Mouse (Mus musculus): ENCODE data around the gene U2surp.

U2surp gene

DNA sequence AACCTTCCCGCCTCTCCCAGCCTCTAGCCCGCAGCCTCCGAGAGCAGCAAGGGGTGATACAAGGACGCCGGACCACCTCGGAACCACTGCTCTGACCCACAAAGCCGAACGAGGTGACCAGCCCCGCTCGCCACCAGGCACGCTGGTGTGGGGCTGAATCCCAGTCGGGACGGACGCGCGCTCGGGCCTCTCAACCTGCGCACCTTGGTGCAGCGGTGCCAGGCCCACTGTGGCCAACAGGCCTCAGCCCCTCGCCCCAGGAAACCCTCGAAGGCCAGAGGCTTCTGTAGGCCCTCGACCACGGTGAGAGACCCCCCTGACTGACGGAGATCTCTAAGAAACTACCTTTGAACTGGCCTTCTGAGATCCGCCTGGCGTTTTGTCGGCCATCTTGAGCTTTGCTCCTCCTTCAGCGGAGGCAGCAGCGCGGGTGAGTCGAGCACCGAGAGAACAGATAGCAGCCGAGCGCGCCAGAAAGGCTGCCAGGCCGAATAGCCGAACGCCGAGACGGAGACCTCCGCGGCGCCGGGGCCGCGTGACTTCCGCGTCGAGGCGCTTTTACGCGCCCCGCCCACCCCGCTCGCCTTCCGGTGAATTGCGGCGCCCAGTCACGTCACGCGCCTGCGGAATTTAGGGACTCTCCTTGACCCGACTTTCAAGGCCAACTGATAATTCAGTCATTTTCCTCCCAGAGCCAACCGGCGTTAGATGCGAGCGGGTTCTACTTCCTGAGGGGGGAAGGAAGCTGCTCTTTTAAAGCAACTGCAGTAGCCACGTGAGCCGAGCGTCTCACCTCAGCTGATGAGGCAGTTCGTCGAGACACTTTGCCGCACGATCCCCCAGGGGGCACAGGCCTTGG lies at the start of gene U2surp:
TSS of gene U2surp (minus strand) at position 525 of the 859 bp plus-strand sequence.
- DNase-seq (ENCODE audit: low read depth), result peak; percentile 97

DNA sequence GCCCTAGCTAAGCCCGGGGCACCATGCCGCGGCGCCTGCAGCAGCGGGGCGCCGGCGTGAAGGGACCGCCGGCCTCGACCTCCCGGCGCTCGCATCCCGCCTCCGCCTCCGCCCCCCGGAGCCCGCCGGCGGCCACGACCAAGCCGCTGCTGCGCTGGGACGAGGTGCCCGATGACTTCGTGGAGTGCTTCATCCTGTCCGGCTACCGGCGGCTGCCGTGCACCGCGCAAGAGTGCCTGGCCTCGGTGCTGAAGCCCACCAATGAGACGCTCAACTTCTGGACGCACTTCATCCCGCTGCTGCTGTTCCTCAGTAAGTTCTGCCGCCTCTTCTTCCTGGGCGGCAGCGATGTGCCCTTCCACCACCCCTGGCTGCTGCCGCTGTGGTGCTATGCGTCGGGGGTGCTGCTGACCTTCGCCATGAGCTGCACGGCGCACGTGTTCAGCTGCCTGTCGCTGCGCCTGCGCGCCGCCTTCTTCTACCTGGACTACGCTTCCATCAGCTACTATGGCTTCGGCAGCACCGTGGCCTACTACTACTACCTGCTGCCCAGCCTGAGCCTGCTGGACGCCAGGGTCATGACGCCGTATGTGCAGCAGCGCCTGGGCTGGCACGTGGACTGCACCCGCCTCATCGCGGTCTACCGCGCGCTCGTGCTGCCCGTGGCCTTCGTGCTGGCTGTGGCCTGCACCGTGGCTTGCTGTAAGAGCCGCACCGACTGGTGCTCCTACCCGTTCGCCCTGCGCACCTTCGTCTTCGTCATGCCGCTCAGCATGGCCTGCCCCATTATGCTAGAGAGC lies 48.3 kb upstream of the U2surp start:
- no peak for DNase-seq (ENCODE audit: low read depth)

DNA sequence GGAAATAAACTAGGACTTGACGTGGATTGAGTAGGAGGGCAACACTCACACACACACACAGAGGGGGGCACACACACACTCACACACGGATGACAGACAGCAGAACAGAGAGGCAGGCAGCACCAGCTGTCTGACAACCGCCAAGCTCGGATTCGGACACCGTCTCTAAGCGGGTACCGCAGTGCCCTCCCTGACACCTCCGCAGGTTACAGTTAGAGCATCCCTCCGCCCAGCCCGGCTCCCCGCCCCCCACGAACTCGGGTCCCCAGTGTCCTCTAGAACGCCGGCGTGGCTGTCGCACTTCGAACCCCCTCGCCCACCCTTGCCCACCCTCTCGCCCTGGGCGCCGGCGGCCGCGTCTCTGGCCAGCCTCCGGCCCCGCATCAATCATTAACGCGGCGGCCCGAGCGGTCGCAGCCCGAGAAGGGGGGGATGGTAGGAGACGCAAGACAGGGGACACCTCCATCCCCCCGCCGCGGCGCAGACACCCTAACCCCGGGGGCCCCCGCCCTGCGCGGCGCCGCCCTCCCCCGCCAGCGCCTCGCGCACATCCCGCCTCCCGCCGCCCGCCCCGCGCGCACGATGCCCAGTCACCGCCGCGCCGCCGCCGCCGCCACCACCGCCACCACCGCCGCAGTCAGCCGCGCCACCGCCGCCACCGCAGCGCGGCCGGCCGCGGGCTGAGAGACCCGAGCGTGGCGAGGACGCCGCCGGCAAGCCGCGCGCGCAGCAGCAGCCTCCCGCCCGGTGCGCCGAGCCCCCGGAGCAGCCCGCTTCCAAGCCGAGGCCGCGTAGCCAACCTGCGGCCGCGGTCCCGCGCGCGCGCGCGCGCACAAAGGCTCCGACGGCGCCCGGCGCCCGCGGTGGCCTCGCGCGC lies 47.5 kb upstream of the U2surp start, which contains the start of gene Paqr9:
TSS of gene Paqr9 (plus strand) at position 599 of the 877 bp plus-strand sequence.
- DNase-seq (ENCODE audit: low read depth), result no peak

DNA sequence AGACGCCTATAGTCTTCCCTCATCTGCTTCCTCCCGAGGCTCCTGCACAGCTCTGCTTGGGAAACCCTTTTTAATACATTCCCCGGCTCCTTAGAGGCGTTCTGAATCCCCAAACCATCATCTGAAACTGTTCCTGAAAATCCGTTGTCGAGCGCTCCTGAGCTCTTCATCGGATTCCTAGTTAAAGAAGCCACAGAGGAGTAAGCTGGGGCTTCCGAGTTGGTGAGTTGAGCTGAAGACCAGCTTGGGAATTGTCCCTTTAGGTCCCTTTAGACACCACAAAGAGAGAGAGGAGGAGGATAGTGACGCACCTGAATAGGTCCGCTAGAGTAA lies 46.9 kb upstream of the U2surp start:
- DNase-seq (ENCODE audit: low read depth), result no peak

DNA sequence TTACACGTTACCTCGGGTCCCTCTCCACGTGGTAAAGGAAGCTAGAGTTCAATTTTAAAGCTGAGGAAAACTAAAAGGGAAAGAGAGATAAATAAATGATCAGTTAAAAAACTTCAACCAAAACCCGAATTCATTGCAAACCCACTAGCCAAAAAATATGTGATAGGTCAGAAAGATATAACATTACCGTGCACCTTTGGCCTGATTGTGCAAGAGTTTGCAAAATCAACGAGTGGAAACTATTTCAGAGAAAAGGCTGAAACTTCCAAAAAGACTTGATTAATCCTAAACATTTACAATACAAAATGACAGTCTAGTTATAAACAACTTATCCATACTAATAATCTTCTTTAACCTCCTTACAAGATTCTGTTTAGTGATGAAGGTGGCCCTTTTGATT lies 45.9 kb upstream of the U2surp start:
- no peak for DNase-seq (ENCODE audit: low read depth)

DNA sequence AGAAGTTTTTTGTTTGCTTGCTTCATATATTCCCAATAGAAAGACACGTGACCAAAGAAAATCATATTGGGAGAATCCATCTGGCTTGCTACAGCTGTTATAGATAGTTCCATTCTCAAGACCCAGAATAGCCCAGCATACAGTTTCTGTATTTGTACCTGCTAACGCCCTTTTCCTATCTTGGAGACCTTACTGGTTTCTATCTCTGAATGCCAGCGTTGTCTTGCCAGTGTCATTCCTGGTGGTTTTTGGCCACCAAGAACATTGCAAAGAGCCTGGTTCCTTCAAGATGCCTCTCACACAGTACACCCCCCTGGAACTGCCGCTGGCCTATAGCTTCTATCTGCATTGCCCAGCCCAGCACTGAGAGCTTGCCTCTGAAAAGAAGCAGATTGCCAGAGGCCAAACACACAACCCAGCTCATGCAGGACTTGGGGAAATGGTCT lies 44.3 kb upstream of the U2surp start:
- no peak for DNase-seq (ENCODE audit: low read depth)

DNA sequence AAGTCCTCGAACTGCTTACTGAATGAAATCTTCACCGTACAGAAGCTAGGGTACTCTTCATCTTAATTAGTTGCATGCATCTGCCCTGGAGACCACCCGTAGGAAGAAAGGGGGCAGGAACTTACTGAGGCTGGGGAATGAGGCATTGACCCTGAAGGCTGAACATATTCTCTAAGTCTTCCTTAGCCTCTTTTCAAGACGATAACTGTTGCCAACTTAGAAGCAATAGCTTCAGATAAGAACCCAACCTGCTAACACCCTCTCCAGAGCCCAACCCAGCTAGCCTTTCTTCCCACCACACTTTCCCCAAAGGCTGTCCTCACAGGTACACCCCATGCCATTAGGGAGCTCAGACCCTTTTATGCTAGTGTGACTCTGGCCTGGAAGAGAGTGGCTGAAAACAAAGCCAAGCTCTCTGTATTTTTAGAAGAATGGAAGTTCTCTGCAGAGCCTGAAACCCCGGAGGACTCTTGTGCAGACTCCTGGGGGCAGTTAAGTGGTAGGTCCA lies 43.5 kb upstream of the U2surp start:
- DNase-seq (ENCODE audit: low read depth), result no peak

DNA sequence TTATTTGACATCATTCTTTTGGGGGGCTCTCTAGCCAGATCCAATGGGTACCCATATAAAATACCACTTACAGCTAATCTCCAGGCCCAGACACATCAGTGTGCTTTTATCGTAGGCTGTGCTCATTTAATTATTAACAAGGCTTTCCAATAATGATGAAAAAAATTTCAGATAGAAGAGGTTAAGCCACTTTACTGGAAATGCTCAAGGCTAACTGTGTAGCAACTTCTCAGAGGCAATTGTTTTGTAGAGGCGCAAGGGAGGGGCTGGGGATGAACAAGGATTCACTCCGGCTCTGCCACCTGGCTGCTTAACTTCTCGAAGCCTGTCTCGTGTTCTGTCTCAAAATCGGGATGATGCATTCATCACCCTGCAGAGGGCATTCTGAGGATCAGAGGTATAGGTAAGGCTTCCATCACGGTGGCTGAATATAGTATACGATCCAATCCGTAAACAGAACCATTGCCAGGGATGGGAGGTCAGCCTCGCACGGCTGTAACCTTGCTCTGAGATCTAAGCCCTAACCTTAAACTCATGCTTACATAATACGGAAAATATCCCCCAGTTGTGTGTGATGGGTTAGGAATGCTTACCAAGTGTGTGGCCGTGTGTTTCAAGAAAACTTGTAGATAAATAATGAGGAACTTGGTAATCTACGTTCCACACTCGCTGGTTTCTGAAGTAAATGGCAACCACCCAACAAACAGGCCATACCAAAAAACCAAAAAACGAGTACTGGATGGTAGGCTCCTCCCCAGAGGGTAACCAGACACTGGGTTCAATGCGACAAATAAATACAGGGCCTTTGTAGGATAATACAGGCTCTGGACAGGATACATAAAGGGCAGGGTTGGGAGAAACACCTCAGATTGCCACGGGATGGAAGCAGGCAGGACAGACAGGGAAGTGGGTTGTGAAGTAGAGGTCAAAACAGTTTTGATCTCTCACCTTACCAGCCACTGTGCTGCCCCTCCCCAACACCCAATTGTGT lies 42.7 kb upstream of the U2surp start:
- no peak for DNase-seq (ENCODE audit: low read depth)

DNA sequence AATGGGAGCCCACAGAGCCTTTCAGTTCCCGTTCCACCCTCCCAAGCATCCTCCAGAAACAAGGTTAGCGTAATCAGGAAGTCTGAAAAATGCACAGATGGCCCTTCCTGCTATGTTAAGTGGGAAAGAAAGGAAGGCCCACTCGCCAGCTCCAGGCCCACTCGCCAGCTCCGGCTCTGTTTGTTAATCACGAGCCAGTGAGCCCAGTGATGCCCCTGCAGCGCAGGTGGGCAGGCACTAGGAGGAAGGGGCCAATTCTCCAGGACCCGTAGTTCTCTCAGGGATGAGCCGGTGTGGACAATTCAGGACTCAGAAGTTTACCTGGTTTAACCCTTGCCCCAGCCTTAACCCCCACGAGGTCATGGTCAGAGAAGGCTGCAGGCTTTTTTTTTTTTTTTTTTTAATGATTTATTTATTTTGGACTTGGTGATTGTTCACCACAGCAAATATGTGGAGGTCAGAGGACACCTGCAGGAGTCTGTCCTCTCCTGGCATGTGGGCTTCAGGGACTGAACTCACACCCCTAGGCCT lies 40.4 kb upstream of the U2surp start:
- DNase-seq (ENCODE audit: low read depth), result no peak

DNA sequence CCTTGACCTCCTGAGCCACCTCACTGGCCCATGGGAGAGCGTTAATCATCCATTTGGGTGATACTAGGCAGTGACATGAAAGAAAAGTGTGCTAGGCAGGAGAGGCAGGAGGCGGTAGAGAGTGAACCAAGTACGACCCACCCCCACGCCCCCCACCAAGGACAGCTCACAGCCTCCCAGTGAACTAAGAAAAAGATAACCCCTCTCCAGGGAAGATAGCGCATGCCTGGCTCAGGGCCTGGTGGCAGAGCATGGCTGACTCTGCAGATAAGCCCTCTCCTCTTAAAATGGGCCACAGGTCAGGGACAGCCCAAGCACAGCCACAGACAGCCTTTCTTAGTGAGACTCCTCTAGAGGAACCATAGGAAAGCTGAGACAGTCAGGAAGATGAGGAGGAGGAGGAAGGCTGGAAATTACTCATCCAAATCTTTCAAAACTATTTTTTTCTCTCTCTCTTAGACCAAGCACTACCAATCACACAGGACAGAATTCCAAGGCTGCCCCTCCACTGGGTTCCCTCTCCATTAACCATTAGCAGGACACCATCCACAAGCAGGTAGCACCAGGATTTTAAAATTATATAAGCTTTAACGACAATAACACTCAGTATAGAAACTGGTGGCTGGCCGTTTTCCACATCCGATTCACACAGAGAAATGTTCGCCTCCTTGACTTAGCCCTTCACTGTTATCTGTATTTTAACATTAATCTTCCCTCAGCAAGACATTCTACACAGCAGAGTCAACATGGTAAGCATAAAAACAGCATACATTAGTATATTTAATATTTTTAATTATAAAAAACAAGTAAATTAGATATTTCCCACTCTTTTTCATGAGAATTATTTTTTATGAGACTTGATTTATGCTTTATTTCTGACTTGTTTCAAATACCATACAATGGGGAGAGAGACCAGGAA lies 39.3 kb upstream of the U2surp start:
- no peak for DNase-seq (ENCODE audit: low read depth)

DNA sequence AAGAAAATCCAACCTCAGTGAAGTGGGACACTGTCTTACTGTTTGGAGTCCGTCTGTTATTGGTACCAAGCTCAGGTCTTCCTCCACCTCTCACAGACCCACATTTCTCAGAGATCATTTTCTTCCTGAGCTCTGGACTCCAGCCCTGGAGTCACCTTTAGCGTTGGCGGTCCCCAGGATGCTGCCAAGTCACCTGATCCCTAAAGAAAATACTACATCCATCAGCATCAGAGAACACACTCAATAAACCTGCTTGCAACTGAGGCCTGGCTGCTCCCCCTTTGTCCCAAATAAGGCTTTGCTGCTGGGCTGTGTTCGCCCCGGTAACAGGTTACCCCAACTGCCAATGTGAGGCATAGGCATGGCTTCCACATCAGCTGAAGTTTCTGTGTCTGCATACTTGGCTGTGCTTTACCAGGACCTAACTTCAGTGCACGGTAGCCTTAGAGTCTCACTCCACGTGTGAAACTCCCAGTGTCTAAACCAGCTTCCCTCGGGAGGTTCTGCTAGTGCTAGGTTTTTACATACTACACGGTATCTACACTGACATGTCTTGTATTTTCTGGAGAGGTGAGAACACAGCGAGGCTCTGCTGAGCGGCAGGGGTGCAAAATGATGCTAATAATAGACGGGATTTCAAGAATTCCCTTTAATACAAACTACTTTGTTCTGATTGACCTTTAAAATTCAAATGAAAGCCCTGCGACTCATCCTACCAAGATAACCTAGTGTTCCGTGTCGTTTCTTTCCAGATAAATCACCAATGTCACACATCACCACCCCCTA lies 38.0 kb upstream of the U2surp start:
- no peak for DNase-seq (ENCODE audit: low read depth)

DNA sequence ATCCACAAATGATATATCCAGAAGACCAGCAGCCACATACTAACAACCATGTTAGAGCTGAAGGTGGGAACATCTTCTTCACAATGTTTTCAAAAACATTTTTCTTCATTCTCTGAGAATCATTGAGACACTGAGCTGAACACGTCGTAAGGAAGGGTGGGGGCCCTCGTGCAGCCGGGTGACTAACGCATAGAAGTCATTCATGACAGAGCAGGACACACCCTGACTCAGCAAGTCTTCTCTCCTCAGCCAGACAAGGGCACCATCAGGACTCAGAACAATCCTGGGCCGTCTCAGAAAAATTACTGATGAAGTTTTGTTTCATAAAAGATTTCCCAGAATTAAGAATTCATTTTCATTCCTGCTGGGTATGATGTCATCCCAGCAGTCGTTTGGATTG lies 34.9 kb upstream of the U2surp start:
- no peak for DNase-seq (ENCODE audit: low read depth)

DNA sequence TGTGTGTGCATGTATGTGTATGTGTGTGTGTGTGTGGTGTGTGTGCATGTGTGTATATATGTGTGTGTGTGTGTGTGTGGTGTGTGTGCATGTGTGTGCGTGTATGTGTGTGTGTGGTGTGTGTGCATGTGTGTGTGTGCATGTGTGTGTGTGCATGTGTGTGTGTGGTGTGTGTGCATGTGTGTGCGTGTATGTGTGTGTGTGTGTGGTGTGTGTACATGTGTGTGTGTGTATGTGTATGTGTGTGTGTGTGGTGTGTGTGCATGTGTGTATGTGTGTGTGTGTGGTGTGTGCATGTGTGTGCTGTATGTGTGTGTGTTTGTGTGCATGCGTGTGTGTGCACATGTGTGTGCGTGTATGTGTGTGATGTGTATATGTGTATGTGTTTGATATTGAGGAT lies 32.8 kb upstream of the U2surp start:
- no peak for DNase-seq (ENCODE audit: low read depth)

DNA sequence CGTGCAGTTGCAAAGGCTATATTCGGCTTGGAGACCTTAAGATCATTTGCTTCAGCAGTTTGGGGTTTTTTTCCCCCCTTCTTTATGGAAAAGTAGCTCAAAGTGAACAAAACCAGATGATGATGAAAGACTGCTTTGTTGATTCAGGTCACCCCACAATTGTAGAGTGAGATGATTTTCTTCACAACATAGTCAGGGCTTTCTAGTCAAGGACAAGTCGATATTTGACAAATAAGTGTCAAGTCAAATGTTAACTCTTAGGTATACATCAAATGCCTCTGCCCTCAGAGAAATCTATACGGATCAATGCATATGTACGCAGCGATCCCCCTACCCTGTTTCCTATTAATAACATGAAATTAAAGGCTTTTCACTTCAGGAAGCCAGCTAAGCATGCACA lies 30.7 kb upstream of the U2surp start:
- no peak for DNase-seq (ENCODE audit: low read depth)

DNA sequence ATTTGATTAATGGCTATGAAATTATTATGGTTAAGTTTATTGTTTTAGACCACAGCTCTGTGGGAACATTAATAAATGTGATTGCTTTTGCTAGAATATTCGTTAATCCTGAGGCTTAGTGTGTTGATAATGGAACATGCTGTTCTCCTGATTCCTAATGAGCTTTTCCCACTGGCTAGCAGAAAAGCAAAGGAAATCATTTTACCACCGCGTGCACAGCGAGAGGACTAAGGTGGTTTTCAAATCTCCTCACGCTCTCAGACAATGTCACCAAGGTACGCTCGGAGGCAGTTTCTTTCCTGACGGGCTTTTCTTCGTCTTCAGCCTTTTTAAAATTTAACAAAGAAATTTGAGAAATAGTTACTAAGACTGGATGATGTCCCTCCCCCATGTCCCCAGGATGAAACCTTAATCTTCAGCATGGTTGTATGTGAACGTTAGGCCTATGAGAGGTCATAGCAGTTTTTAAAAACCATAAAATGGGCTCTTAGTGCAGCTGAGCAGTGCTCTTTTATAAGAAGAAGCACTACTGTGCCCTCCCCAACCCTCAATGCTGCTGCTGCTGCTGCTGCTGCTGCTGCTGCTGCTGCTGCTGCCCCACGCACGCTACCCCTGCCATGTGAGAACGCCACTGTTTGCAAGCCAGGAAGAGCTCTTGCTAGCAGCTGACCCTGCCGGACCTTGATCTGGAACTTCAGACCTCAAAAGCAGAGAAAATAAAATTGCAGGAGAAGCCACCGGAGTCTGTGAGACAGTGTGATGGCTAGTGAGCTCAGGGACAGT lies 30.0 kb upstream of the U2surp start:
- DNase-seq (ENCODE audit: low read depth), result no peak

DNA sequence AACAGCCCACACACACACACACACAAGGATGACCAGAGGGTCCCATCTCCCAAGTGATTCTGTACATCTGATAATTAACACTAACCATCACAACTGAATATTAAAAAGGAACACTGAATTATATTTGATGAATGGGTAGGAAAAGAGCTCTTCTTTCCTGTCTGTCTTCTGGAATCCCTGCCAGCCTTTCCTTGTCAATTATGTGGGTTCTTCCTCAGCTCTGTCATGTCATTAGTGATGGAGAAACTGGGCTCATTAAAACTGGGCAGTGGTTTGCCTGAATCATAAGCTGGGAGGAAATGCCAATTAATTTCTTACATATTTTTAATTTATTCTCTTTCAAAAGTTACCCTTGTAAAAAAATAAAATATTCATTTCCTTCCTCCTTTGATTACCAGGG lies 29.4 kb upstream of the U2surp start:
- no peak for DNase-seq (ENCODE audit: low read depth)

DNA sequence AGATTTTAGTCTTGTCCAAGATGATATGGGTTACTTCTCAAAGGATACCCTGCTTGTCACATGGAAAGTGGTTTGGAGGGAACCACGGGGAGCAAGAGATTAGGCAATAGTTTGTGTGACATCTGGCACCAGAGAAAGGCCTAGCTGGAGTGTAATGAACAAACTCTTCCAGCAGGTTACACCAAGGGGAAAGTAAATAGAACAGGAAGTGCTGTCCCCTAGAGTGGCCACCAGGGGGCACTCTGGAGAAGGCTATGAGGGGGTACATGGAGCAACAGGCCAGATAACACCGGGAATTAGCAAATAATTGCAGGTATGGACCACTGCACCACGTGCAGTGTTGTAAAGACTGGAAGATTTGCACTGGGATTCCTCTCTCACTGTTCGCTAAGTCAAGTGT lies 28.7 kb upstream of the U2surp start:
- DNase-seq (ENCODE audit: low read depth), result peak; percentile 48
